Mouse (Mus musculus) left cerebral cortex, adult 6 months (tissue): ENCODE data around the gene Cmtm3. TPM values are rescaled to one million over a fixed set of nuclear protein-coding genes. Genes with fewer than 3 reads are reported as not detected.

Source experiments
- long read RNA-seq, 2 experiments: library from polyadenylated mRNA; unstranded; transcript quantifications; one replicate each; pipeline ENCODE4 v2.0.0; 2019 to 2020
- polyA plus RNA-seq: library from polyadenylated mRNA; unstranded; fragments of <200 nt; fragmentation: Nextera tagmentation; gene quantifications from 2 replicates; pipeline ENCODE4 v1.2.3, GENCODE M21; 2021

Gene Cmtm3
- polyA plus RNA-seq = 8.1 and 14.0 TPM in 2 replicates
- long read RNA-seq, experiment 1, transcript Cmtm3-201 (5 exons, 1,616 nt) = major isoform, 15 of 21 reads
- long read RNA-seq, experiment 1, partial matches to known transcripts = 0 of 21 reads
- long read RNA-seq, experiment 1, other reads (novel, unspliced or antisense) = 5 of 21 reads
- long read RNA-seq, experiment 2, partial matches to known transcripts = 1 of 10 reads
- long read RNA-seq, experiment 2, other reads (novel, unspliced or antisense) = 2 of 10 reads

GRCm38 (mm10) chr8:104339229-104339982 lies at the start of gene Cmtm3:
Gene Cmtm3, plus strand, starts transcription at chr8:104339410.

GRCm38 (mm10) chr8:104293081-104293480 lies 46.1 kb upstream of the Cmtm3 start, which contains the start of gene Cmtm2a:
Gene Cmtm2a, minus strand, starts transcription at chr8:104293181.

GRCm38 (mm10) chr8:104309441-104310155 lies 29.6 kb upstream of the Cmtm3 start, which contains the start of the genes Gm45711 and Cmtm1:
Gene Gm45711, minus strand, starts transcription at chr8:104310081.
Gene Cmtm1, minus strand, starts transcription at chr8:104310145.

GRCm38 (mm10) chr8:104321267-104321666 lies 17.9 kb upstream of the Cmtm3 start, which contains the start of gene Gm11020:
Gene Gm11020, plus strand, starts transcription at chr8:104321567.

GRCm38 (mm10) chr8:104321930-104322329 lies 17.3 kb upstream of the Cmtm3 start, which contains the start of gene Cmtm2b:
Gene Cmtm2b, plus strand, starts transcription at chr8:104322230.

GRCm38 (mm10) chr8:104395703-104396357 lies 56.6 kb downstream of the Cmtm3 start, which contains the start of gene Cmtm4:
Gene Cmtm4, minus strand, starts transcription at chr8:104395807.

Other genes starting within 250 kb of the Cmtm3 start
- 1.0 and 1.9 TPM in 2 replicates for gene Cdh5, start 237.8 kb upstream of the Cmtm3 start, polyA plus RNA-seq
- gene Bean1, start 169.0 kb upstream of the Cmtm3 start, polyA plus RNA-seq = 2.6 and 10.0 TPM in 2 replicates
- 25.3 and 28.2 TPM in 2 replicates for gene Tk2, start 90.9 kb upstream of the Cmtm3 start, polyA plus RNA-seq
- 6.6 and 8.2 TPM in 2 replicates for gene Cklf, start 88.5 kb upstream of the Cmtm3 start, polyA plus RNA-seq
- gene Cmtm2a, start 46.2 kb upstream of the Cmtm3 start, polyA plus RNA-seq = not detected in 2 replicates
- not detected in 2 replicates for gene Gm45711, start 29.3 kb upstream of the Cmtm3 start, polyA plus RNA-seq
- not detected in 2 replicates for gene Cmtm1, start 29.3 kb upstream of the Cmtm3 start, polyA plus RNA-seq
- gene Gm11020, start 17.8 kb upstream of the Cmtm3 start, polyA plus RNA-seq = not detected in 2 replicates
- not detected in 2 replicates for gene Cmtm2b, start 17.2 kb upstream of the Cmtm3 start, polyA plus RNA-seq
- gene Cmtm4, start 56.4 kb downstream of the Cmtm3 start, polyA plus RNA-seq = 8.0 and 9.4 TPM in 2 replicates
- 33.3 and 33.6 TPM in 2 replicates for gene Dync1li2, start 103.6 kb downstream of the Cmtm3 start, polyA plus RNA-seq
- 0.48 and 0.63 TPM in 2 replicates for gene Terb1, start 170.5 kb downstream of the Cmtm3 start, polyA plus RNA-seq
- 72.4 and 81.8 TPM in 2 replicates for gene Nae1, start 195.2 kb downstream of the Cmtm3 start, polyA plus RNA-seq
- 24.9 and 25.1 TPM in 2 replicates for gene Car7, start 195.3 kb downstream of the Cmtm3 start, polyA plus RNA-seq